Mouse (Mus musculus): ENCODE data around the gene Emc8. TPM values are rescaled to one million over a fixed set of nuclear protein-coding genes. Genes with fewer than 3 reads are reported as not detected.

Emc8 gene
- polyA plus RNA-seq, 1 experiment from 2014 or later, result 254 TPM

GRCm38 (mm10) chr8:120667561-120668373, 606 bp downstream of the Emc8 start, which contains the start of the genes Gm27021 and Cox4i1:
TSS of gene Gm27021 (minus strand) at chr8:120668079.
TSS of gene Cox4i1 (plus strand) at chr8:120668222.
- H3K4me2 ChIP-seq (replicated peaks; ENCODE audit: low read depth, low read length), result peak within 1 kb of the TSS; percentile 88
- H3K9me3 ChIP-seq (ENCODE audit: control insufficient read depth, low read depth, low read length), result no peaks in the 10 kb centered on the region
- peak within 1 kb of the TSS; percentile 98 for H3K4me3 ChIP-seq (ENCODE audit: low read depth, low read length)
- peaks cover 26% of the 10 kb centered on the region for H3K4me1 ChIP-seq (ENCODE audit: control insufficient read depth, insufficient read depth, low read length)
- H3K36me3 ChIP-seq (ENCODE audit: control insufficient read depth, insufficient read depth, low read length), result peaks cover 22% of the 10 kb centered on the region
- peak within 1 kb of the TSS; percentile 85 for H3K27ac ChIP-seq (ENCODE audit: low read length)
- H3K27me3 ChIP-seq (ENCODE audit: control insufficient read depth, insufficient read depth, low read length), result no peaks in the 10 kb centered on the region
- peak within 1 kb of the TSS; percentile 95 for H3K9ac ChIP-seq (replicated peaks; ENCODE audit: low read depth, low read length)
- peak; percentile 91 for ATAC-seq (ENCODE audit: insufficient number of reproducible peaks, insufficient read depth, low FRiP score, low read depth)
- WGBS, result under 1% methylated on average over 105 of the region's 105 CpGs

DNA sequence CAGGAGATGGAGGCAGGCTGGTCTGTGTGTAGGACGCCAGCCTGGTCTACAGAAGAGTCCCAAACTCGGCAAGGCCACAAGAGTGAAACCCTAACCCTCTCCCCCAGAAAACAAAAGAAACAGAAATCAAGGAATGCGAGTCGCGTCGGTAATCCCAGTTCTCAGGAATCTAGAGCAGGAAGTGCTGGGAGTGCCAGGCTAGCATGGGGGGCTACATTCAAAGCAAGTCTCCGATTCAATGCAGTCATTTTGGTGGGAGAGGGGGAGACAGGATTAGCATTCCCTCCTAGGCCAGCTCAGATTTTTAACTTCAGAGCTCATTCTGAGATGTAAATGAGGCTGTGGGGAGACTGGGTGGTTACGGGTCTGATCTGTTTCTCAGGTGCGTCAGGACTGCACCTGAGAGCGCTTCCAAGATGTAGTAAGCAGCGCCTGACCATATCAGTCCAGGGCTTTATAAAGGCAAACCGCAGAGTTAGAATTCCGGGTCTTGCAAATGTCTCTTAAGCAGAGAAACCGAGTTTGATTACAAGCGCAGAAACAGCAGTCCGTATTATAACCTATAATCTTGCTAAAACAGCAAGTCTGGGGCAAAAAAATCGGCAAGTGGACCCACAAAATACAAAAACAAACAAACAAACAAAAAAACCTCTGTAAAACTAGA, 1.4 kb downstream of the Emc8 start:
- ATAC-seq (ENCODE audit: insufficient number of reproducible peaks, insufficient read depth, low FRiP score, low read depth), result no peak
- Histone ChIP-seq H3K4me2 (replicated peaks; ENCODE audit: low read depth, low read length) (peak overlapping the region; percentile 87), H3K9me3 (ENCODE audit: control insufficient read depth, low read depth, low read length) (no peaks in the 10 kb centered on the region), H3K36me3 (ENCODE audit: control insufficient read depth, insufficient read depth, low read length) (peaks cover 13% of the 10 kb centered on the region), H3K4me3 (ENCODE audit: low read depth, low read length) (peak overlapping the region; percentile 98), H3K9ac (replicated peaks; ENCODE audit: low read depth, low read length) (peak overlapping the region; percentile 95), H3K27ac (ENCODE audit: low read length) (peak overlapping the region; percentile 85; the same call in 1 of the 2 replicates), H3K4me1 (ENCODE audit: control insufficient read depth, insufficient read depth, low read length) (peaks cover 26% of the 10 kb centered on the region), H3K27me3 (ENCODE audit: control insufficient read depth, insufficient read depth, low read length) (no peaks in the 10 kb centered on the region)
- WGBS, result 2% methylated on average over 17 of the region's 17 CpGs

DNA sequence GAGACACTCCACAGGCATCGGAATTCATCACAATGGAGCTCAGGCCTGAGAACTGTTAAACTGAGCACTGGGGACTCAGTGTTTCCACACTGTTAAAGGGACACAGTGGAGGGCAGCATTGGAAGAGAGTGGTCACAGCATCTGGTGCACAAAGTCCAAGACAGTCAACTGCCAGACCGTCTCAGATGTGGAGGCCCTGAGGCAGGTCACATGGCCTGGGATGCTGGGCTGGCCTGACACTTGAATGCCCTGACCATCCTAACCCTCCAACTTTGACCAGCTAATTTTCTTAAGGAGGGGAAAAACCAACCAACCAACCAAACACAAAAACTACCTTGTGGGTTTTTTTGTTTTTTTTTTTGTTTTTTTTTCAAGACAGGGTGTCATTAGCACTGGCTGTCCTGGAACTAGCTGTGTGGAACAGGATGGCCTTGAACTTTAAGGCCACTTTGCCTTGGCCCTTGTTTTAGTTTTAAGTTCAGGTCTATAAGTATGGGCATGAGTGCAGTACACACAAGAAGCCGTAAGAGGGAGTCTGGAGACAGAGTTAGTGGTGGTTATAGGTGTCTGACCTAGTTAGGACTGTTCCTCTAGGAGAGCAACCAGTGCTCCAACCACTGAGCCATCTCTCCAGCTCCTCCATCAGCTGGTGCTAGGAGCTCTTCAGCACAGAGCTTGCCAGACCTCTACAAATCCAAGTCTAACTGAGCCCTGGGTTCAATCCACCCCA, 2.5 kb downstream of the Emc8 start:
- Histone ChIP-seq H3K27ac (ENCODE audit: low read length) (no peak overlapping the region), H3K27me3 (ENCODE audit: control insufficient read depth, insufficient read depth, low read length) (no peaks in the 10 kb centered on the region), H3K36me3 (ENCODE audit: control insufficient read depth, insufficient read depth, low read length) (peaks cover 5% of the 10 kb centered on the region; the same call in 1 of the 2 replicates), H3K9me3 (ENCODE audit: control insufficient read depth, low read depth, low read length) (no peaks in the 10 kb centered on the region), H3K4me1 (ENCODE audit: control insufficient read depth, insufficient read depth, low read length) (peaks cover 26% of the 10 kb centered on the region), H3K4me2 (replicated peaks; ENCODE audit: low read depth, low read length) (peak overlapping the region; percentile 87; the same call in 1 of the 2 replicates), H3K4me3 (ENCODE audit: low read depth, low read length) (no peak overlapping the region; the same call in 1 of the 2 replicates), H3K9ac (replicated peaks; ENCODE audit: low read depth, low read length) (no peak overlapping the region)
- no peak for ATAC-seq (ENCODE audit: insufficient number of reproducible peaks, insufficient read depth, low FRiP score, low read depth)
- 84% methylated on average over 3 of the region's 3 CpGs for WGBS

GRCm38 (mm10) chr8:120664566-120664965, 3.8 kb downstream of the Emc8 start:
- H3K9ac ChIP-seq (replicated peaks; ENCODE audit: low read depth, low read length), result no peak overlapping the region
- H3K9me3 ChIP-seq (ENCODE audit: control insufficient read depth, low read depth, low read length), result no peaks in the 10 kb centered on the region
- no peak overlapping the region for H3K4me3 ChIP-seq (ENCODE audit: low read depth, low read length)
- no peak for ATAC-seq (ENCODE audit: insufficient number of reproducible peaks, insufficient read depth, low FRiP score, low read depth)
- H3K4me2 ChIP-seq (replicated peaks; ENCODE audit: low read depth, low read length), result no peak overlapping the region
- H3K27ac ChIP-seq (ENCODE audit: low read length), result no peak overlapping the region
- no peaks in the 10 kb centered on the region for H3K36me3 ChIP-seq (ENCODE audit: control insufficient read depth, insufficient read depth, low read length)
- peaks cover 26% of the 10 kb centered on the region for H3K4me1 ChIP-seq (ENCODE audit: control insufficient read depth, insufficient read depth, low read length)
- WGBS, result 79% methylated on average over 6 of the region's 6 CpGs
- H3K27me3 ChIP-seq (ENCODE audit: control insufficient read depth, insufficient read depth, low read length), result no peaks in the 10 kb centered on the region

DNA sequence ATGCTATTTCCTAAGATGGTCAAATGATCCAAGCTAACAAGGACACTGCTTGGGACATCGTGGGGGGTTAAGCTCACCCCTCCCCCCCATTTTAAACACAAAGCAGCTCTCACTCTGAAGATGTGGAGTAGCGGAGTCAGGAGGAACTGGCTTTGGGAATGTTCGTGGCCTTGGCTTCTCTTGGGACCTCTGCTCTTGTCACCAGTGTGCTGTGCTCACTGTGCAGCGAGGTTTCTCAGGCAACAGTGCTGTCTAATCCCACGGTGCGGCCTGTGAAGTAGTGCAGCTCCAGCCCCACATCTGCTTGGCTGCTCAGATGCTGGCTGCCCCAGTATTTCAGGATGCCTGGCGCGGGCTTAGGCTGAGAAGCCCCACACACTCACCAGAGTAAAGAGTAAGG, 11.0 kb downstream of the Emc8 start:
- Histone ChIP-seq H3K9me3 (ENCODE audit: control insufficient read depth, low read depth, low read length) (no peaks in the 10 kb centered on the region), H3K4me3 (ENCODE audit: low read depth, low read length) (no peak overlapping the region), H3K4me1 (ENCODE audit: control insufficient read depth, insufficient read depth, low read length) (no peaks in the 10 kb centered on the region), H3K9ac (replicated peaks; ENCODE audit: low read depth, low read length) (no peak overlapping the region), H3K27ac (ENCODE audit: low read length) (no peak overlapping the region), H3K27me3 (ENCODE audit: control insufficient read depth, insufficient read depth, low read length) (no peaks in the 10 kb centered on the region), H3K36me3 (ENCODE audit: control insufficient read depth, insufficient read depth, low read length) (peaks cover 41% of the 10 kb centered on the region), H3K4me2 (replicated peaks; ENCODE audit: low read depth, low read length) (no peak overlapping the region)
- no peak for ATAC-seq (ENCODE audit: insufficient number of reproducible peaks, insufficient read depth, low FRiP score, low read depth)
- 88% methylated on average over 8 of the region's 8 CpGs for WGBS

- H3K36me3 ChIP-seq (ENCODE audit: control insufficient read depth, insufficient read depth, low read length), result peaks cover 41% of the 10 kb centered on the region
- H3K4me3 ChIP-seq (ENCODE audit: low read depth, low read length), result no peak overlapping the region
- no peak overlapping the region for H3K4me2 ChIP-seq (replicated peaks; ENCODE audit: low read depth, low read length)
- H3K27me3 ChIP-seq (ENCODE audit: control insufficient read depth, insufficient read depth, low read length), result no peaks in the 10 kb centered on the region
- H3K9me3 ChIP-seq (ENCODE audit: control insufficient read depth, low read depth, low read length), result no peaks in the 10 kb centered on the region
- 94% methylated on average over 7 of the region's 7 CpGs for WGBS
- ATAC-seq (ENCODE audit: insufficient number of reproducible peaks, insufficient read depth, low FRiP score, low read depth), result no peak
- no peak overlapping the region for H3K9ac ChIP-seq (replicated peaks; ENCODE audit: low read depth, low read length)
- no peaks in the 10 kb centered on the region for H3K4me1 ChIP-seq (ENCODE audit: control insufficient read depth, insufficient read depth, low read length)
- H3K27ac ChIP-seq (ENCODE audit: low read length), result no peak overlapping the region
Observed at GRCm38 (mm10) chr8:120656322-120657052, 11.9 kb downstream of the Emc8 start.

GRCm38 (mm10) chr8:120647532-120647931, 20.8 kb downstream of the Emc8 start, which contains the start of gene 1190005I06Rik:
TSS of gene 1190005I06Rik (minus strand) at chr8:120647632.
- no peak within 1 kb of the TSS for H3K4me2 ChIP-seq (replicated peaks; ENCODE audit: low read depth, low read length)
- no peaks in the 10 kb centered on the region for H3K9me3 ChIP-seq (ENCODE audit: control insufficient read depth, low read depth, low read length)
- H3K4me1 ChIP-seq (ENCODE audit: control insufficient read depth, insufficient read depth, low read length), result no peaks in the 10 kb centered on the region
- H3K27ac ChIP-seq (ENCODE audit: low read length), result no peak within 1 kb of the TSS
- H3K27me3 ChIP-seq (ENCODE audit: control insufficient read depth, insufficient read depth, low read length), result no peaks in the 10 kb centered on the region
- 58% methylated on average over 7 of the region's 7 CpGs for WGBS
- ATAC-seq (ENCODE audit: insufficient number of reproducible peaks, insufficient read depth, low FRiP score, low read depth), result no peak
- no peaks in the 10 kb centered on the region for H3K36me3 ChIP-seq (ENCODE audit: control insufficient read depth, insufficient read depth, low read length)
- H3K9ac ChIP-seq (replicated peaks; ENCODE audit: low read depth, low read length), result no peak within 1 kb of the TSS
- H3K4me3 ChIP-seq (ENCODE audit: low read depth, low read length), result no peak within 1 kb of the TSS

DNA sequence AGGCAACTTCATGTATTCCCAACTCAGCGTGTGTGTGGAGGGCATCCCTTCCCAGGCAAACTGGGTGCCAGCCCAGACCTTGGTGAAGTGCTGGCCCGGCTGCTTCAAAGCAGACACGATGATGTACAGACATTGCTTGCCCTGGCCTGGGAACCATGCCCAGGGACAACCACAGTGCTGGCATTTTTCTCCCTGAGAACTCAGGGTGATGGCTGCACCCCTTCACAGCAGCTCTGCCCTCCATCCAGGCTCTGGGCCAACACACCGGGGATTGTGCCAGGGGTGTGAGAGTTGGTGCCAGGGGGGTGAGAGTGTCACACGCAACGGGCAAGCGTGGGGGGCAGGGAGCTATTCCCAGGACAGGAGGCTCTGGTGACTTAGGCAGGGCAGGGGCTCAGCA, 23.7 kb downstream of the Emc8 start:
- Histone ChIP-seq H3K27ac (ENCODE audit: low read length) (no peak overlapping the region), H3K27me3 (ENCODE audit: control insufficient read depth, insufficient read depth, low read length) (no peaks in the 10 kb centered on the region), H3K36me3 (ENCODE audit: control insufficient read depth, insufficient read depth, low read length) (no peaks in the 10 kb centered on the region), H3K4me2 (replicated peaks; ENCODE audit: low read depth, low read length) (no peak overlapping the region), H3K9me3 (ENCODE audit: control insufficient read depth, low read depth, low read length) (no peaks in the 10 kb centered on the region), H3K4me3 (ENCODE audit: low read depth, low read length) (no peak overlapping the region), H3K4me1 (ENCODE audit: control insufficient read depth, insufficient read depth, low read length) (no peaks in the 10 kb centered on the region), H3K9ac (replicated peaks; ENCODE audit: low read depth, low read length) (no peak overlapping the region)
- 77% methylated on average over 7 of the region's 7 CpGs for WGBS
- no peak for ATAC-seq (ENCODE audit: insufficient number of reproducible peaks, insufficient read depth, low FRiP score, low read depth)

Data from stomach, embryonic 14.5 days (tissue).